Comparison of ENCODE assay signal across 15 mouse cellular contexts in genomic region chr12:97993937-97994336, GRCm38 (mm10).
"Had no signal": no experiment of that assay in that cellular context is flagged by ENCODE, and none has a peak within 500 bp of the region (broad histone marks: within the 10 kb centered on the region; RNA-seq: fewer than 3 reads in every experiment).

No protein-coding gene starts in this region.

- H3K36me3 ChIP-seq: neural tube, embryonic 12.5 days; neural tube, embryonic 13.5 days; neural tube, embryonic 15.5 days; stomach, embryonic 15.5 days had no signal

- H3K9ac ChIP-seq: neural tube, embryonic 12.5 days; neural tube, embryonic 13.5 days; neural tube, embryonic 15.5 days; stomach, embryonic 15.5 days had no signal

- H3K9me3 ChIP-seq: neural tube, embryonic 12.5 days; neural tube, embryonic 13.5 days; neural tube, embryonic 15.5 days; stomach, embryonic 15.5 days had no signal

- H3K4me3 ChIP-seq: neural tube, embryonic 12.5 days; neural tube, embryonic 13.5 days; neural tube, embryonic 15.5 days; stomach, embryonic 15.5 days had no signal

- H3K27me3 ChIP-seq: neural tube, embryonic 12.5 days; neural tube, embryonic 13.5 days; neural tube, embryonic 15.5 days; stomach, embryonic 15.5 days had no signal

- H3K4me2 ChIP-seq: neural tube, embryonic 12.5 days; neural tube, embryonic 13.5 days; neural tube, embryonic 15.5 days; stomach, embryonic 15.5 days had no signal

- H3K27ac ChIP-seq: neural tube, embryonic 12.5 days; neural tube, embryonic 13.5 days; neural tube, embryonic 15.5 days; stomach, embryonic 15.5 days; stomach, postnatal 0 days had no signal

- DNase-seq: retina, postnatal 1 day; right cerebral cortex, postnatal 14 days; right cerebral cortex, postnatal 25 days; spleen, adult 18-20 months; thymus, adult 18-20 months; thymus, adult 2 months; thymus, postnatal 14 days; thymus, postnatal 25 days; thymus, postnatal 36 days; thymus, postnatal 4 days had no signal

- H3K4me1 ChIP-seq: neural tube, embryonic 12.5 days; neural tube, embryonic 13.5 days; neural tube, embryonic 15.5 days; stomach, embryonic 15.5 days had no signal
